Mouse (Mus musculus) limb, embryonic 13.5 days (tissue): ENCODE measurements around the gene Sumo2. TPM values are rescaled to one million over a fixed set of nuclear protein-coding genes. Genes with fewer than 3 reads are reported as not detected.
A peak's percentile ranks its signal among the peaks of the same experiment; 100 is the strongest.
"Not testable (repeated sequence)": the region's sequence is repeated elsewhere in the genome, so short reads cannot be mapped to it uniquely, and the experiment has no call there.

Experiments used
- ATAC-seq: fragments of 200-750 bp; cut with Nextera tagmentation; 2 replicates; pipeline ENCODE4 v1.8.0; 2017; ENCODE audit warnings: low read depth, moderate number of reproducible peaks, moderate TSS enrichment; ENCODE audit not compliant: low FRiP score
- H3K27ac ChIP-seq: fragments of 300-500 bp; sonication (generic); 2 replicates; pipeline ENCODE4 v1.5.1; 2015; ENCODE audit warnings: inconsistent platforms, mild to moderate bottlenecking, moderate library complexity
- H3K27me3 ChIP-seq: fragments of 300-500 bp; sonication (generic); 2 replicates; pipeline ENCODE4 v1.6.1; 2015; ENCODE audit warnings: mild to moderate bottlenecking, inconsistent platforms
- H3K36me3 ChIP-seq: fragments of 300-500 bp; sonication (generic); 2 replicates; pipeline ENCODE4 v1.6.1; 2015; ENCODE audit warnings: inconsistent platforms, mild to moderate bottlenecking, moderate library complexity
- H3K4me1 ChIP-seq: fragments of 300-500 bp; sonication (generic); 2 replicates; pipeline ENCODE4 v1.6.1; 2015; ENCODE audit warnings: inconsistent platforms
- H3K4me2 ChIP-seq: fragments of 300-500 bp; sonication (generic); replicated peaks from 2 replicates; pipeline ENCODE4 v1.6.1; 2015; ENCODE audit warnings: inconsistent platforms, mild to moderate bottlenecking, moderate library complexity
- H3K4me3 ChIP-seq: fragments of 300-500 bp; sonication (generic); 2 replicates; pipeline ENCODE4 v1.5.1; 2015; ENCODE audit warnings: moderate library complexity, mild to moderate bottlenecking, inconsistent platforms
- H3K9ac ChIP-seq: fragments of 300-500 bp; sonication (generic); 2 replicates; pipeline ENCODE4 v1.6.1; 2015; ENCODE audit warnings: mild to moderate bottlenecking, inconsistent platforms
- H3K9me3 ChIP-seq: fragments of 300-500 bp; sonication (generic); 2 replicates; pipeline ENCODE4 v1.6.1; 2016; ENCODE audit warnings: inconsistent platforms
- WGBS: fragments of 180-500 bp; shearing (Covaris S2); methylation state at CpG from one replicate; pipeline ENCODE4 v1.1.7; 2015; 5-methylcytosine and 5-hydroxymethylcytosine counted together
- polyA plus RNA-seq: library from polyadenylated mRNA; unstranded; fragments of >200 nt; fragmentation: Nextera tagmentation; extraction: Ambion mirVana; gene quantifications from 2 replicates; pipeline ENCODE4 v1.2.1, GENCODE M21; 2015

Gene Sumo2
- polyA plus RNA-seq, 1 experiment from 2014 or later: 1,169 TPM

- WGBS: 77% methylated on average over 4 of the region's 4 CpGs
Observed at GRCm38 (mm10) chr11:115476630-115477029, 59.4 kb downstream of the Sumo2 start.

DNA sequence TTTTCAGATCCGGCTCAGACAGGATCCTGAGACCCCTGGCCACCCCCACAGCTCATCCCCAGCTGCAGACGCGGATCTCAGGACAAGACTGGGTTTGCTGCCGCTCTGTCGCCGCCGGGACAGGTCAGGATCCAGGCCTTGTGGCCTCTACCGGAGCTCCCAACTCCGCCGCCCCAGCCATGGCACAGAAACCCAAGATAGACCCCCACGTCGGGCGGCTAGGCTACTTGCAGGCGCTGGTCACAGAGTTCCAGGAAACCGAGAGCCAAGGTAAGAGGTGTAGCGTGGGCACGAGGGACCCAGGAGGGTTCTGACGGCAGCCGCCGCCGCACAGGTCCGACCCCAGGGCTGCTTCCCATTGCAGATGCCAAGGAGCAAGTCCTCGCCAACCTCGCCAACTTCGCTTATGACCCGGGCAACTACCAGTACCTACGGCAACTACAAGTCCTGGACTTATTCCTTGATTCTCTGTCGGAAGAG lies 60.3 kb downstream of the Sumo2 start:
- 0 out of 2 replicates have a peak, but pooled peaks have one; percentile 6 for ATAC-seq
- Histone ChIP-seq H3K9ac (peak overlapping the region; percentile 85), H3K9me3 (no peaks in the 10 kb centered on the region), H3K4me3 (peak overlapping the region; percentile 92), H3K27ac (no peak overlapping the region), H3K27me3 (no peaks in the 10 kb centered on the region), H3K4me1 (peaks cover 31% of the 10 kb centered on the region), H3K4me2 (peak overlapping the region; percentile 87), H3K36me3 (peaks cover 6% of the 10 kb centered on the region; the same call in 1 of the 2 replicates)
- 4% methylated on average over 28 of the region's 28 CpGs for WGBS

More at GRCm38 (mm10) chr11:115476630-115477029, 59.4 kb downstream of the Sumo2 start:
- peak overlapping the region; percentile 87 for H3K4me2 ChIP-seq
- H3K9me3 ChIP-seq, ATAC-seq, H3K27me3 ChIP-seq, H3K27ac ChIP-seq, H3K36me3 ChIP-seq, H3K9ac ChIP-seq: not testable (repeated sequence)
- peak overlapping the region; percentile 92 for H3K4me3 ChIP-seq
- peaks cover 31% of the 10 kb centered on the region for H3K4me1 ChIP-seq

DNA sequence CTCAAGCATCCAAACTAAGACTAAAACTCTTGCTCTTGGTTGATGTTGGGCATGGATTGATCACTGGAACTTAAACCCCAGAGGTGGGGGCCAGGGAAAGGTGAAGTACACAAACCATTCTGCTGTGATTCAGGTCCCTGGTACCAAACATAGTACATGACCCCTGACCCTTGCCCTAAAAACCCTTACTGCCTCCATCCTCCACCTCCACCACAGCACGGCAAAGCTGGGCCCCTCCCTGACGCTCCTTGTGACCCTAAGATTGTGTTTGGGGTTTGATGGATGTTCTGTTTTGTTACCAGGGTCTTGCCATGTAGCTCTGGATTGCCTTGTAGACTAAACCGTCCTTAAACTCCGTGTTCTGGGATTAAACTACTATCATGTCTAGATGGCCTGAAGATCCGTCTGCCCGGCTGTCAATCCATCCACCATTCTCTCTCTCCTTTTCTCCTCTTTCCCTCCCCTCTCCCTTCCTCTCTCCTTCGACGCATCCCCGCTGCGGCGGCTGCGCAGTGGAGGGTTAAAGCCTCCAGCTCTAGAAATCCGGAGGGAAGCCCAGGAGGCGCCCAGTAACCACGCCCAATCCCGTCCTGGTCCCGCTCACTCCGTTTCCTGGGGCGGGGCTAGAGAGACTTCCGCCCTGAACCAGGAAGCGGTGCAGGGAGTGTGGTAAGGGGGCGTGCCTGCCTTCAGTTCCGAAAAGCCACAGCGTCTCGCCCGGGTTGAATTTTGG lies 60.9 kb downstream of the Sumo2 start, which contains the start of gene Armc7:
TSS of gene Armc7 (plus strand) at position 643 of the 733 bp plus-strand sequence.
- ATAC-seq: peak; percentile 94
- H3K9ac ChIP-seq: peak within 1 kb of the TSS; percentile 85
- no peaks in the 10 kb centered on the region for H3K9me3 ChIP-seq
- H3K27ac ChIP-seq: peak within 1 kb of the TSS; percentile 63
- peaks cover 31% of the 10 kb centered on the region for H3K4me1 ChIP-seq
- H3K4me3 ChIP-seq: peak within 1 kb of the TSS; percentile 92
- peak within 1 kb of the TSS; percentile 87 for H3K4me2 ChIP-seq
- H3K36me3 ChIP-seq: peaks cover 5% of the 10 kb centered on the region; the same call in 1 of the 2 replicates
- WGBS: 1% methylated on average over 26 of the region's 26 CpGs
- no peaks in the 10 kb centered on the region for H3K27me3 ChIP-seq

DNA sequence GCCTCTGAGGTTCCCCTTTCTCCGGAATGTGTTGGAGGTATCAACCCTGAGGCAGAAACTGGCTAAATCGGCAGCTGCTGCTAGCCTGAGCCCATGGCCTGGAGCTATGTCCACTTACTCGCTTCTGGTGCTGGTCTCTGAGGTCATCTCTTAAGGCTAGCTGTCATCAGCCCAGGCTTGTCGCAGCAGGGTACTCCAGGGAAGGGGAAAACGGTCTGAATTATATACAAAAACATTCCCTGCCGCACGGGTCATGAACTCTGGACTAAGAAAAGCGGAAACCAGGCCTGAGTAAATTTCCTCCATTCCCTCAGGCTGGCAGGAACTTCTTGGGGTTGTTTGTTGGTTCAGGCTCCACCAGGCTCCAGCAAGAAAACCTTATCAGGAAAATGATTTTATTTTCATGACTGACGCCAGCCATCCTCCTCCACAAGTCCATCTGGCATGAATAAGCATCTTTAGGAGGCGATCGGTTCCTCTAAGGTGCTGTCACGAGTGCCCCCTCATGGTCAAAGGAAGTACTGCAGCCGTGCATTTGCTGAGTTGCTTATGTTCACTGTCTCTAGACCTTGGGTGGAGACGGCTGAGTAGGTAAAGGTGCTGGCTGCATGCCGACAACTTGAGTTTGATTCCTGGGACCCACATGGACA lies 62.3 kb downstream of the Sumo2 start:
- Histone ChIP-seq H3K4me2 (peak overlapping the region; percentile 45), H3K4me3 (peak overlapping the region; percentile 16; the same call in 1 of the 2 replicates), H3K9me3 (no peaks in the 10 kb centered on the region), H3K36me3 (no peaks in the 10 kb centered on the region), H3K27me3 (no peaks in the 10 kb centered on the region), H3K9ac (peak overlapping the region; percentile 39; the same call in 1 of the 2 replicates), H3K27ac (peak overlapping the region; percentile 44), H3K4me1 (peaks cover 31% of the 10 kb centered on the region)
- peak; percentile 29; the same call in 1 of the 2 replicates for ATAC-seq
- WGBS: 9% methylated on average over 15 of the region's 15 CpGs

Other genes with a start within 250 kb of the Sumo2 start
- 0.09 and 0.15 TPM in 2 replicates for gene Fads6, start 238.6 kb downstream of the Sumo2 start, polyA plus RNA-seq
- 0.11 TPM in 1 of 2 replicates, not detected in the other for gene Otop2, start 229.1 kb downstream of the Sumo2 start, polyA plus RNA-seq
- gene Ush1g, start 214.2 kb downstream of the Sumo2 start, polyA plus RNA-seq: not detected in 2 replicates
- gene Otop3, start 201.5 kb downstream of the Sumo2 start, polyA plus RNA-seq: not detected in 2 replicates
- 2.4 and 3.2 TPM in 2 replicates for gene Hid1, start 168.5 kb downstream of the Sumo2 start, polyA plus RNA-seq
- gene Cdr2l, start 154.4 kb downstream of the Sumo2 start, polyA plus RNA-seq: 11.3 and 11.4 TPM in 2 replicates
- 174 and 178 TPM in 2 replicates for gene Mrpl58, start 132.5 kb downstream of the Sumo2 start, polyA plus RNA-seq
- 942 TPM in 2 replicates for gene Atp5h, start 116.3 kb downstream of the Sumo2 start, polyA plus RNA-seq
- 16.1 and 17.4 TPM in 2 replicates for gene Kctd2, start 116.1 kb downstream of the Sumo2 start, polyA plus RNA-seq
- 0.08 TPM in 1 of 2 replicates, not detected in the other for gene Trim80, start 95.7 kb downstream of the Sumo2 start, polyA plus RNA-seq
- gene Slc16a5, start 73.8 kb downstream of the Sumo2 start, polyA plus RNA-seq: 0.15 and 0.19 TPM in 2 replicates
- gene Armc7, start 60.6 kb downstream of the Sumo2 start, polyA plus RNA-seq: 9.3 and 10.2 TPM in 2 replicates
- 65.4 and 75.4 TPM in 2 replicates for gene Nt5c, start 44.4 kb downstream of the Sumo2 start, polyA plus RNA-seq
- gene Jpt1, start 21.9 kb downstream of the Sumo2 start, polyA plus RNA-seq: 557 and 558 TPM in 2 replicates
- 184 and 186 TPM in 2 replicates for gene Nup85, start 28.2 kb upstream of the Sumo2 start, polyA plus RNA-seq
- 91.6 and 93.5 TPM in 2 replicates for gene Mrps7, start 67.6 kb upstream of the Sumo2 start, polyA plus RNA-seq
- 18.1 and 20.9 TPM in 2 replicates for gene Gga3, start 67.8 kb upstream of the Sumo2 start, polyA plus RNA-seq
- gene Mif4gd, start 76.7 kb upstream of the Sumo2 start, polyA plus RNA-seq: 18.8 and 19.8 TPM in 2 replicates
- 28.5 and 30.2 TPM in 2 replicates for gene Slc25a19, start 92.0 kb upstream of the Sumo2 start, polyA plus RNA-seq
- 96.5 and 102 TPM in 2 replicates for gene Grb2, start 172.3 kb upstream of the Sumo2 start, polyA plus RNA-seq
- 22.7 and 31.9 TPM in 2 replicates for gene Tmem94, start 229.2 kb upstream of the Sumo2 start, polyA plus RNA-seq